Mouse (Mus musculus): Measurements from ENCODE around the gene Sdhb.

Sdhb gene

GRCm38 (mm10) chr4:140949052-140949451, 12.0 kb upstream of the Sdhb start:
- DNase-seq = peak in 1 of 2 experiments; percentile 53

DNA sequence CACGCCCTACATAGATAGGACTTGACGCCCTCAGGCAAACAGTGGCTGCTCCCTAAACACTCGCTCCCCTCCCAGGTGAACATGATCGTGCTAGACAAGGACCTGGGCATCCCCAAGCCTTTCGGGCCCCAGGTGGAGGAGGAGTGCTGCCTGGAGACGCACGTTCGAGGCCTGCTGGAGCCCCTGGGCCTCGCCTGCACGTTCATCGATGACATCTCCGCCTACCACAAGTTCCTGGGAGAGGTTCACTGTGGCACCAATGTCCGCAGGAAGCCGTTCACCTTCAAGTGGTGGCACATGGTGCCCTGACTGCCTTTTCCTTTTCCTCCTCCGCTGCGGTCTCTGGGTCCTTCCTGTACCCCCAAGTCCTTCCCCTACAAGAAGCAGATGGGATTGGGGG, 11.4 kb upstream of the Sdhb start:
- no peak for DNase-seq

- no peak for DNase-seq
These were observed 10.4 kb upstream of the Sdhb start for GRCm38 (mm10) chr4:140950574-140950973.

DNA sequence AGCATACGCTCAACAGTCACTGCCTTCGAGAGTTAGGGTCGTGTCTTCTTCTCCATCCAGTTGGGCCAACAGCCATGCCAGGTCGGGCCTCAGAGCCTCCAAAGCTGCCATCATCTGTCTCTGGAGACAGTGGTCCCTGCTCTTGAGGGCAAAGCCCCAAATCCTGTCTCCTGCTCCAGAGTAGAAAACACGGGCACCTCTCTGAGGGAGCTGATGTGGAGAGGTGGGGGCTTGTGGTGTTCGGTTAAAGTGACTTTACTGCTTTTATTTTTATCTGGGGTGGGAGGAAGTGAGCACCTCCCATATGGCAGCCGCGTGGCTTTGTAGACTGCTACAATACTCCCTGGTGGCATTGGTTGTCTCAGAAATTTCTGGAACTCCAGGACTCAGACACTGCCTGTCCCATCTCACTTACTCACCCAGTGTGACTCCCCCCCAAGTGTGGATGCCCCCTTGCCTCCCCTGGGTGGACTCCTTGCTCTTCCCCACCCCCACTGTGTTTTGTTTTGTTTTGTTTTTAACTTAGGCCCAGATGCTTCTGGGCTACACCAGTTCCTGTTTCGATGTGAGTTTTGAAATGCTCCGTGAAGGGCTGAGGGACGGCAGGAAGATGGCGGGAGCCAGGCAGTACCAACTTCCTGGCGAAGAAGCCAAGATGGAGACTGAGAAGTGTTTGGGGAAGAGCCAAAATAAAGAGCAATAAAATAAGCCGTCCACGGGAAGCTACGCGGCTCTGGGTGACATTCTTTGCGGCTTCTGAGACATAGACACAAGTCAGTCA, 9.0 kb upstream of the Sdhb start:
- DNase-seq = no peak

- DNase-seq = no peak
These were observed 3.8 kb upstream of the Sdhb start for GRCm38 (mm10) chr4:140957131-140957702.

GRCm38 (mm10) chr4:140957725-140958124, 3.3 kb upstream of the Sdhb start:
- peak; percentile 66 to 73 for DNase-seq

DNA sequence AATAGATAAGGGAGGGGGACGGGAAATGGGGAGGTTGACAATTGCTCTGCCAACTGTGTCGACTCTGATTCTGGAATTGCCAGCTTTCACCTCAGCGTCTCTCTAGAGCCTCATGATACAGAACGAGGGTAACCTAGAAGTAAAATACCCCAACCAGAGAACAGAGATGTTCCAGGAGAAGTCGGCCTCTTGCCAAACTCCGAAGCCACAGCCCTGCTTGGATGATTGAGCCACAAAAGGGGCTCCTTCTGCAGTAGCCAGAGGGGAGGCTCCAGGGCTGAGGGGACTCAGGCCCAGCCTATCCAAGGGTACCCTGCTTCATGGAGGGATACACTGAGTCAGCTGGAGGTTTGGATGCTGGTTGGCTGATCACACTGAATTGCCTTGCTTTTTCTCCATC, 2.7 kb upstream of the Sdhb start:
- no peak for DNase-seq

DNA sequence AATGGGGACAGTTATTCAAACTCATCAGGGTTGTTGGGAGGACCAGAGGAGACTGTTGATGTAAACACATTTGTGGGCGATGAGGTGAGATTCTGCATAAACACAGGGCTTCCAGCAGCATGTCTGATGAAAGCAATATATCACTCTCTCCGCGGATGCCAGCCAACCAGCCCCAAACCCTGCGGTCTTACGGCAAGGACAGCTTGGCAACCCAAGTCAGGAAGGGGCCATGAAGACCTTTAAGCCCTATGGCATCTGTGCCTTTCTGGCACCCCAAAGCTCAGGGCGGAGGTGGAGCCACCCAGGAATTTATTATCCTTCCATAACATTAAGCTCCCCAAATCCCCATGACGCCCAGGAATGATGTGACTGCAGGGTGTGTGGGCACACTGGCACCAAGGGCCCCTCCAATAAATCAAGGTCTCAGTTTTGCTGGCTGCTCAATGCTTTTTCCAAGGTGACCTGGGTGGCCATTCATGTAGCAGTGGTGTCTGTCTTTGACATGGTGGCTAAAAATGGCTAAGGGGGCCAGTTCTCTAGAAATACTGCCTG, 1.8 kb upstream of the Sdhb start:
- DNase-seq = no peak

GRCm38 (mm10) chr4:140959715-140960479, 1.1 kb upstream of the Sdhb start:
- no peak for DNase-seq

DNA sequence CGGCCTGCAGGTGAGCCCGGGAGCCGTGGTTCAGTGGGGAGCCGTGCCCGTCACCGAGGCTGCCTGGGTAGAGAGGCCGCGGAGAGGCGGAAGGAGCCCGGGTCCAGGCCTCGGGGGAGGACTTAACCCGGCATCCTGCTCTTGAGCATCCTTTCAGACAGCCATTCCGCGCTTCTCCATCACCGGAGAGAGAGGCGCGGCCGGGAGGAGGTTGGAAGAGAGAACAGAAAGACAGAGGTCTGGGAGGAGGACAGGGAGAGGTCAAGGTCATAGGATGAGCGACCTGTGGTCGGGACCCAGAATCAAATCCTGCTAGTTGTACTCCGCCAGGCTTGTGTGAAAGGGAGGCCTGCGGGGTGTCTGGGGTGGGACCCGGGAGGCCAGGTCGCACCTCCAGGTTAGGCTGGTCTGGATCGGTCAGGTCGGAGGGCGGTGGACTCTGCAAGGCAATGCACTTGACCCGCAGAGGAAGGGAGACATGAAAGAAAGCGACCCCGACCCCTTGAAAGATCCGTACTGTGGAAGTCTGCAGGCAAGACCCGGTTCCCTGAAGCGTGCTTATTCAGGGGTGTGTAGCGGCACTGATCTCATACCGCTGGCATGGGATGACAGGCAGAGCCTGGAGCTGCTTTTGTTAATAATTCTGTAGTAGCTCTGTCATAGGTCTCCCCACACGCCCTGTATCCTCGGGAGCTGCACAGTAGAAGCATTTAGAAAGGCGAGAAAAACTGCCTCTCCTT, 634 bp downstream of the Sdhb start:
- no peak for DNase-seq

DNA sequence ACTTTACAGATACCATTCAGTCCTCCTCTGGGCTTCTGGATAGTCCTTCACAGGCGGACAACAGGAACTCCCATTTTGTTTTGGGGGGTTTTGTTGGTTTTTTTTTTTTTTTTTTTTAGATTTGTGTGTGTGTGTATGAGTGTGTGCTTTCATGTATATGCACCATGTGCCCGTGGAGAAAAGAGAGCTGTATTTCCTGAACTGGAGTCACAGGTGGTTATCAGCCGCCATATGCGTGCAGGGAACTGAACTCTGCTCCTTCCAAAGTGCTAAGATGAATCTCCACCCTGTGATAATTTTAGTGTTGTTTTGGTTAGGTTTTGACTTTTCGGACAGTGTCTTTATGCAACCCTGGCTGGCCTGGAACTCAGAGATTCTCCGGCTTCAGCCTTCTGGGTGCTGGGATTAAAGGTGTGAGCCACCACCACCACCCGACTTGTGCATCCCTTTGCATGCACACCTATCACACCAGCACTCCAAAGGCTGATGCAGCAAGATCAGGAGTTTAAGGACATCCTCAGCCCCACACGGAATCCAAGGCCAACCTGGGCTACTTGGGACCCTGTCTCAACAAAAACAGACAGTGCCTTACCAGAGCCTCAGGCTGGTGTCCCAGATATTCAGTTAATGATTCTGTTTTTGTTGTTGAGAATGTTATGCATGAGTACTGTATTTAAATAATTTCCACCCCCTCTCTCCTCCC, 1.4 kb downstream of the Sdhb start:
- DNase-seq = no peak

DNA sequence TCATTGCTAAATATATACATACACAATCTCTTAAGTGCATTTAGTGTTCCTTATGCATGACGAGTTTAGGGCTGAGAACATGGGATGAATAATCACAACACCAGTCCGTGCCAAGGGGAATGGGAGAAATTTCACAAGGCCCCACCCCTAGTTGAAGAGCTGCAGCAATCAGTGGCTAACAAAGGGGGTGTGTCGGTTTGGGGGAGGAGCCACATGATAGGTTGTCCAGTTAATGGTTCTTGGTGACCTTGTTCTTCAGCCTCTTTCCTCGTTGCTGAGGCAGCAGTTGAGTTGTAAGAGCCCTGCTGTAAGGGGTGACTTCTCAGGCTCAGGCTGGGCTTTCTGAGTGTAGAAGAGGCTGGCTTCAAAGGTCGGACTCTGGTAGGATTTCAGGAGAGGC, 1.9 kb downstream of the Sdhb start:
- DNase-seq = no peak

- DNase-seq = peak in 1 of 2 experiments; percentile 28
These were observed 3.1 kb downstream of the Sdhb start for GRCm38 (mm10) chr4:140963941-140964597.

DNA sequence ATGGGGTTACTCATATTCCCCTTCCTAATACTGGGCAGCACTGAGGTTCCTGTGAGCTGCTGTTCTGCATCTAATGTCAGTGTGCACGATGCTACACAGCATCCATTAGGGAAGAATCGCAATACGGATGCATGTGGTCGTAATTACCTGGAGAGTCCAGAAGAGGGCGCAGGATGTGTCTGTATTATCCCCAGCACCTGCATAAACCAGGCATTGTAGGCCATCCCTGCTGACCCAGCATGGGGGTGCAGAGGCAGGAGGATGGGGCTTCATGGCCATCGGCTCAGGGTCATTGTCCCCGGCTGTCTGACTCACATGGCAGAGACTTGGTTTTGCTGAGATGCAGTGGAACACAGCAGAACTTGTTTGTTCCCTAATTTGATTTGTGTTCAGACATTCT, 3.6 kb downstream of the Sdhb start:
- DNase-seq = peak in 1 of 2 experiments; percentile 57

- DNase-seq = no peak
These were observed 6.6 kb downstream of the Sdhb start for GRCm38 (mm10) chr4:140967386-140968159.

GRCm38 (mm10) chr4:140971691-140972090, 10.7 kb downstream of the Sdhb start:
- DNase-seq = no peak

DNA sequence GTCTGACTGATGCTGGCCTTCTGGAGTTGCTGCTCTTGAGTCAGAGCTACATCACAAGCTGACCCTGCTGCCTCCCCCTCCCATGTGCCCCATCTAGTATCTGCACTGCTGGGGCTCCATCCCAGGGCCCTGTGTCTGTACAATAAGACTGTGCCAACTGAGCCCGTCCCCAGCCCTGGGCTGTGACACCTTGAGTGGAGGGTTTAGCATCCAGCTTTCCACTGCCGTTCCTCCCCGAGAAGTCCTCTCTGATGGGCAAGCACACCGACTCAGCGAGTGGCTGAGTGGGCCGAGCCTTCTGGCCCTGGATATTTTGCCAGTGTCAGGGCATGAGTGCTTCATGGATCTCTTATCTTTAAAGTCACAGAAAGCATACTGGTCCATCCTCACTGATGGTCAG, 13.4 kb downstream of the Sdhb start:
- no peak for DNase-seq

DNA sequence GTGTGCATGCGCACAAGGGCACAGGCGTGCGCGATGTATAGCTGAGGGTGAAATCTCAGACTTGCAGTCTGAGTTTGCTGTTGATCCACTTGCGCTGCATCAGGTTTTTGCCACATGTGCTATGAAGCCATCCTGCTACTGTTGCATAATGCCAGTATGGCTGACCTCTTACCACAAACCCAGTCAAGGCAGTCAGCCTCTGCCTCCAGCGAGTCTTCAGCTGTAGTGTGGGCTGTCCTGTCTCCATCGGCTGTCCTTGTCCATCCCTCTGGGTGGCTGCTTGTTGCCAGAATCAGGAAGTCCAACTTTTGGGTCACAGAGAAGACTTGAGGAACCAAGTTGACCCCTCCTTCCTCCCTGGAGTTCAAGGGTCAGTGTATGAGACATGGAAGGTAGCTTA, 14.4 kb downstream of the Sdhb start:
- DNase-seq = no peak

DNA sequence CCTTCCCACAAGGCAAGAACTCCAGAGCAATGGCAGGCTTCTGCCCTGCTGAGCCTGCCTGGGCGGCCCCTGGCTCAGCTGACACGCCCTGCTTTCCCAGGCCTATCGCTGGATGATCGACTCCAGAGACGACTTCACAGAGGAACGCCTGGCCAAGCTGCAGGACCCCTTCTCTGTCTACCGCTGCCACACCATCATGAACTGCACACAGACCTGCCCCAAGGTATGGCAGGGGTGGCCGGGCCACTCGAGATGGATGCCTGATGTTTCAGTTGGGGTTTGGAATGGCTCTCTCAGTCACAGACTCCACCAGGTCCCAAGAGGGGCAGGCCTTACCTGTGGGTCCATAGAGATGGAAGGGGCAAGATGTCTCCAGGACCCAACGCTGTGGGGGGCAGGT, 16.3 kb downstream of the Sdhb start:
- DNase-seq = no peak

GRCm38 (mm10) chr4:140977886-140978692, 17.1 kb downstream of the Sdhb start:
- no peak for DNase-seq

Data from thymus, adult 18-20 months (tissue).